Mouse (Mus musculus) cerebellum, postnatal 10 days (tissue): Measurements from ENCODE around the gene Syne3.

ENCODE experiments used
- DNase-seq, 2 experiments: peaks; one replicate each; pipeline ENCODE4 v3.0.0; 2021; ENCODE audit warnings: mixed read lengths in 2 of 2

Gene Syne3

GRCm38 (mm10) chr12:104998541-104998940 is 11.1 kb downstream of the Syne3 start:
- no peak for DNase-seq

GRCm38 (mm10) chr12:104997641-104998293 is 11.8 kb downstream of the Syne3 start:
- no peak for DNase-seq

- no peak for DNase-seq
Measured at GRCm38 (mm10) chr12:104997159-104997558, 12.4 kb downstream of the Syne3 start.

GRCm38 (mm10) chr12:104996012-104996728 is 13.4 kb downstream of the Syne3 start:
- no peak for DNase-seq

GRCm38 (mm10) chr12:104995259-104995876 is 14.2 kb downstream of the Syne3 start:
- DNase-seq = no peak

GRCm38 (mm10) chr12:104992838-104993237 is 16.8 kb downstream of the Syne3 start:
- peak; percentile 69 to 76 for DNase-seq

GRCm38 (mm10) chr12:104992123-104992741 is 17.4 kb downstream of the Syne3 start:
- peak; percentile 56 to 60 for DNase-seq

- DNase-seq = no peak
Measured at GRCm38 (mm10) chr12:104990741-104991454, 18.7 kb downstream of the Syne3 start.

GRCm38 (mm10) chr12:104987936-104988335 is 21.7 kb downstream of the Syne3 start:
- DNase-seq = no peak

GRCm38 (mm10) chr12:104986781-104987180 is 22.8 kb downstream of the Syne3 start:
- DNase-seq = no peak

GRCm38 (mm10) chr12:104986001-104986400 is 23.6 kb downstream of the Syne3 start:
- DNase-seq = no peak

- no peak for DNase-seq
Measured at GRCm38 (mm10) chr12:104985088-104985487, 24.5 kb downstream of the Syne3 start.

- DNase-seq = no peak
Measured at GRCm38 (mm10) chr12:104983476-104983875, 26.1 kb downstream of the Syne3 start.

- DNase-seq = peak in 1 of 2 experiments; percentile 32
Measured at GRCm38 (mm10) chr12:104978943-104979723, 30.5 kb downstream of the Syne3 start.

GRCm38 (mm10) chr12:104978420-104978819 is 31.2 kb downstream of the Syne3 start:
- DNase-seq = peak; percentile 57 to 70

GRCm38 (mm10) chr12:104976903-104977302 is 32.7 kb downstream of the Syne3 start:
- DNase-seq = no peak

- DNase-seq = no peak
Measured at GRCm38 (mm10) chr12:104976331-104976817, 33.2 kb downstream of the Syne3 start.

- peak in 1 of 2 experiments; percentile 47 for DNase-seq
Measured at GRCm38 (mm10) chr12:104972860-104973259, 36.7 kb downstream of the Syne3 start.

GRCm38 (mm10) chr12:104969618-104970017 is 40.0 kb downstream of the Syne3 start:
- DNase-seq = no peak

GRCm38 (mm10) chr12:104969177-104969576 is 40.4 kb downstream of the Syne3 start:
- no peak for DNase-seq
